Mouse (Mus musculus) liver, embryonic 15.5 days (tissue): ENCODE measurements around the gene Vmn2r56. TPM values are rescaled to one million over a fixed set of nuclear protein-coding genes. Genes with fewer than 3 reads are reported as not detected.

ENCODE experiments used
- polyA plus RNA-seq: library from polyadenylated mRNA; unstranded; fragments of >200 nt; fragmentation: Nextera tagmentation; extraction: Ambion mirVana; gene quantifications from 2 replicates; pipeline ENCODE4 v1.2.1, GENCODE M21; 2015

The Vmn2r56 gene
- polyA plus RNA-seq, 1 experiment from 2014 or later = not detected

Other genes with a start within 250 kb of the Vmn2r56 start
- not detected in 2 replicates for gene 2900092C05Rik, start 222.5 kb downstream of the Vmn2r56 start, polyA plus RNA-seq
- under 0.01 TPM in 1 of 2 replicates, not detected in the other for gene Vmn2r53, start 126.2 kb downstream of the Vmn2r56 start, polyA plus RNA-seq
- not detected in 2 replicates for gene Vmn2r54, start 94.7 kb downstream of the Vmn2r56 start, polyA plus RNA-seq
- not detected in 2 replicates for gene Vmn2r55, start 50.0 kb downstream of the Vmn2r56 start, polyA plus RNA-seq
- 0.24 and 0.44 TPM in 2 replicates for gene Zscan18, start 68.6 kb upstream of the Vmn2r56 start, polyA plus RNA-seq
- gene Zfp329, start 83.9 kb upstream of the Vmn2r56 start, polyA plus RNA-seq = 1.6 and 1.9 TPM in 2 replicates
- 10.8 and 12.3 TPM in 2 replicates for gene Zfp110, start 99.8 kb upstream of the Vmn2r56 start, polyA plus RNA-seq
- 0.47 and 0.62 TPM in 2 replicates for gene Zfp128, start 146.2 kb upstream of the Vmn2r56 start, polyA plus RNA-seq
- gene Zscan22, start 162.8 kb upstream of the Vmn2r56 start, polyA plus RNA-seq = 3.4 and 3.9 TPM in 2 replicates
- gene Rps5, start 187.3 kb upstream of the Vmn2r56 start, polyA plus RNA-seq = 541 and 547 TPM in 2 replicates
- gene Rnf225, start 192.4 kb upstream of the Vmn2r56 start, polyA plus RNA-seq = 0.08 and 0.20 TPM in 2 replicates
- 2.5 and 2.7 TPM in 2 replicates for gene Zfp324, start 230.8 kb upstream of the Vmn2r56 start, polyA plus RNA-seq
- gene Zfp446, start 242.8 kb upstream of the Vmn2r56 start, polyA plus RNA-seq = 2.2 and 2.6 TPM in 2 replicates